Mouse (Mus musculus) CD4-positive, CD25-positive, alpha-beta regulatory T cell, adult 2 months (primary cell): ENCODE data around the gene Psmf1.

Experiments
- DNase-seq: peaks from one replicate; pipeline ENCODE4 v3.0.0-alpha.2; 2012; ENCODE audit warnings: low read depth, low spot score

Psmf1 gene

GRCm38 (mm10) chr2:151735422-151735821, 8.6 kb downstream of the Psmf1 start:
- no peak for DNase-seq

GRCm38 (mm10) chr2:151733151-151733865, 10.7 kb downstream of the Psmf1 start:
- DNase-seq, result no peak

GRCm38 (mm10) chr2:151724094-151724493, 19.9 kb downstream of the Psmf1 start:
- no peak for DNase-seq

- DNase-seq, result no peak
Measured at GRCm38 (mm10) chr2:151716318-151717055, 27.5 kb downstream of the Psmf1 start.

- DNase-seq, result no peak
Measured at GRCm38 (mm10) chr2:151715526-151715925, 28.5 kb downstream of the Psmf1 start.

GRCm38 (mm10) chr2:151712647-151713046, 31.3 kb downstream of the Psmf1 start:
- peak; percentile 26 for DNase-seq

- peak; percentile 4 for DNase-seq
Measured at GRCm38 (mm10) chr2:151702851-151703190, 41.2 kb downstream of the Psmf1 start.

- DNase-seq, result peak; percentile 33
Measured at GRCm38 (mm10) chr2:151702146-151702850, 41.7 kb downstream of the Psmf1 start.

- DNase-seq, result no peak
Measured at GRCm38 (mm10) chr2:151701231-151702145, 42.5 kb downstream of the Psmf1 start, which contains the start of gene Tmem74b. TSS of gene Tmem74b (plus strand) at chr2:151702008.

- DNase-seq, result no peak
Measured at GRCm38 (mm10) chr2:151682976-151683375, 61.0 kb downstream of the Psmf1 start.

- peak; percentile 60 for DNase-seq
Measured at GRCm38 (mm10) chr2:151682357-151682756, 61.6 kb downstream of the Psmf1 start.

GRCm38 (mm10) chr2:151676234-151676633, 67.8 kb downstream of the Psmf1 start:
- peak; percentile 14 for DNase-seq

GRCm38 (mm10) chr2:151670968-151671329, 73.0 kb downstream of the Psmf1 start:
- DNase-seq, result no peak

- no peak for DNase-seq
Measured at GRCm38 (mm10) chr2:151670026-151670967, 73.7 kb downstream of the Psmf1 start.

GRCm38 (mm10) chr2:151668433-151668832, 75.6 kb downstream of the Psmf1 start, which contains the start of gene Rad21l:
TSS of gene Rad21l (minus strand) at chr2:151668533.
- DNase-seq, result no peak
